13 mouse cellular contexts compared by ENCODE assay signal in genomic region chr4:63385784-63386183, GRCm38 (mm10). TPM values are rescaled to one million over a fixed set of nuclear protein-coding genes. Genes with fewer than 3 reads are reported as not detected.
DNase-seq lines count a peak whose midpoint lies in the region; ATAC-seq lines count a peak whose summit lies in the region.
"Had no signal": no experiment of that assay in that cellular context is flagged by ENCODE, and none has a peak within 500 bp of the region (broad histone marks: within the 10 kb centered on the region; RNA-seq: fewer than 3 reads in every experiment).

No protein-coding gene starts in this region.

- WGBS in heart, embryonic 12.5 days, result 81% methylated on average over 11 of the region's 11 CpGs

- H3K4me2 ChIP-seq in heart, embryonic 12.5 days, result no peak overlapping the region
- H3K4me2 ChIP-seq: hindbrain, embryonic 15.5 days had no signal

- H3K9me3 ChIP-seq in heart, embryonic 12.5 days (replicated peaks), result no peaks in the 10 kb centered on the region
- H3K9me3 ChIP-seq: hindbrain, embryonic 15.5 days had no signal

- no peak overlapping the region for H3K27ac ChIP-seq in heart, embryonic 12.5 days (ENCODE audit: poor library complexity, severe bottlenecking)
- H3K27ac ChIP-seq: hindbrain, embryonic 15.5 days; liver, embryonic 14.5 days had no signal

- peaks cover 16% of the 10 kb centered on the region for H3K36me3 ChIP-seq in heart, embryonic 12.5 days

- peaks cover 14% of the 10 kb centered on the region for H3K4me1 ChIP-seq in heart, embryonic 12.5 days (replicated peaks)

- ATAC-seq in CD4-positive, CD25-positive, alpha-beta regulatory T cell, adult 4 months, result peak; percentile 83
- no peak for ATAC-seq in heart, embryonic 12.5 days (ENCODE audit: insufficient number of reproducible peaks, low FRiP score)

- H3K9ac ChIP-seq in heart, embryonic 12.5 days, result no peak overlapping the region
- H3K9ac ChIP-seq: hindbrain, embryonic 15.5 days; liver, embryonic 14.5 days had no signal

- H3K4me3 ChIP-seq in heart, embryonic 12.5 days, result no peak overlapping the region
- H3K4me3 ChIP-seq: hindbrain, embryonic 15.5 days had no signal

- peak; percentile 11 for DNase-seq in ZHBTc4 (ENCODE audit: low read depth, low spot score)
- peak; percentile 52 for DNase-seq in lung, postnatal 10 days
- peak; percentile 90 to 94 for DNase-seq in spleen, postnatal 36 days (ENCODE audit: low spot score in 2 of 2)
- DNase-seq in embryo, embryonic 10 days (ENCODE audit: low spot score), result no peak
- no peak for DNase-seq in adrenal gland, postnatal 10 days
- DNase-seq: cerebellum, adult 11-12 months; right cerebral cortex, postnatal 25 days had no signal

- no peaks in the 10 kb centered on the region for H3K27me3 ChIP-seq in heart, embryonic 12.5 days (replicated peaks)
- H3K27me3 ChIP-seq: hindbrain, embryonic 15.5 days had no signal

RNA-seq across cellular contexts. Expression of gene Akna, which starts 17.4 kb away (rescaled TPM):
- 100 to 1,000 TPM in 1 of 2 experiments, 10 to 100 TPM in 1; 95.9 to 158 TPM for polyA plus RNA-seq in CD4-positive, CD25-positive, alpha-beta regulatory T cell, adult 4 months (2017; shearing (Covaris generic))
- 3.0 and 3.3 TPM in 2 replicates for polyA plus RNA-seq in heart, embryonic 12.5 days (2016; fragmentation: Nextera tagmentation; extraction: Ambion mirVana)
- 1 to 10 TPM; 7.4 to 7.7 TPM for total RNA-seq in adrenal gland, postnatal 10 days (2021)

RNA-seq across cellular contexts. Expression of gene Orm2, which starts 23.5 kb away (rescaled TPM):
- under 1 TPM in 1 of 2 experiments, not detected in 1; 0.43 TPM for polyA plus RNA-seq in CD4-positive, CD25-positive, alpha-beta regulatory T cell, adult 4 months (2017; shearing (Covaris generic))
- polyA plus RNA-seq in heart, embryonic 12.5 days (2016; fragmentation: Nextera tagmentation; extraction: Ambion mirVana), result not detected in 2 replicates
- total RNA-seq in adrenal gland, postnatal 10 days (2021), result under 1 TPM in 1 of 2 experiments, not detected in 1; 0.84 TPM
- total RNA-seq: layer of hippocampus, postnatal 25 days had no signal
- polyA plus RNA-seq: hindbrain, embryonic 15.5 days; liver, embryonic 14.5 days; neural tube, embryonic 11.5 days had no signal

RNA-seq across cellular contexts. Expression of gene Orm3, which starts 29.8 kb away (rescaled TPM):
- 1 to 10 TPM in 1 of 2 experiments, under 1 TPM in 1; 0.79 to 1.2 TPM for polyA plus RNA-seq in CD4-positive, CD25-positive, alpha-beta regulatory T cell, adult 4 months (2017; shearing (Covaris generic))
- not detected in 2 replicates for polyA plus RNA-seq in heart, embryonic 12.5 days (2016; fragmentation: Nextera tagmentation; extraction: Ambion mirVana)
- 1 to 10 TPM; 1.5 to 2.2 TPM for total RNA-seq in adrenal gland, postnatal 10 days (2021)
- total RNA-seq: layer of hippocampus, postnatal 25 days had no signal
- polyA plus RNA-seq: hindbrain, embryonic 15.5 days; liver, embryonic 14.5 days; neural tube, embryonic 11.5 days had no signal

RNA-seq across cellular contexts. Expression of gene Orm1, which starts 41.4 kb away (rescaled TPM):
- polyA plus RNA-seq in CD4-positive, CD25-positive, alpha-beta regulatory T cell, adult 4 months (2017; shearing (Covaris generic)), result not detected
- not detected in 2 replicates for polyA plus RNA-seq in heart, embryonic 12.5 days (2016; fragmentation: Nextera tagmentation; extraction: Ambion mirVana)
- 10 to 100 TPM in 1 of 2 experiments, 1 to 10 TPM in 1; 3.2 to 11.8 TPM for total RNA-seq in adrenal gland, postnatal 10 days (2021)
- total RNA-seq: layer of hippocampus, postnatal 25 days had no signal
- polyA plus RNA-seq: hindbrain, embryonic 15.5 days; liver, embryonic 14.5 days; neural tube, embryonic 11.5 days had no signal

Comparison
In these comparisons a context has a peak if more than half of its experiments do, and no peak if none do; other contexts are left out.
1. DNase-seq: peak in ZHBTc4 (single experiment), lung, postnatal 10 days (single experiment) and spleen, postnatal 36 days (2 of 2); none in embryo, embryonic 10 days (single experiment) and adrenal gland, postnatal 10 days (single experiment).
2. RNA of gene Akna, which starts 17.4 kb away (polyA plus RNA-seq): 95.9 to 158 TPM in CD4-positive, CD25-positive, alpha-beta regulatory T cell, adult 4 months; 3.0 to 3.3 TPM in heart, embryonic 12.5 days; every median in the first group is over 10 times any median in the second.